Mouse (Mus musculus) neutrophil, adult 5-6 weeks (primary cell): ENCODE results near the gene Anks3. TPM values are rescaled to one million over a fixed set of nuclear protein-coding genes. Genes with fewer than 3 reads are reported as not detected.

Source experiments
- ATAC-seq: fragments of 151-379, 151-347 bp; 2 replicates; pipeline ENCODE4 v1.8.0; 2017; ENCODE audit warnings: mild to moderate bottlenecking, moderate TSS enrichment; ENCODE audit not compliant: insufficient number of reproducible peaks, poor library complexity, low FRiP score, severe bottlenecking; ENCODE audit errors: extremely low read depth
- total RNA-seq: library from RNA; stranded (forward); fragments of 200-1000 nt; gene quantifications from 2 replicates; pipeline ENCODE4 v1.2.3, GENCODE M21; 2017

Gene Anks3
- total RNA-seq, 1 experiment from 2014 or later, result 84.8 TPM

GRCm38 (mm10) chr16:4906559-4906958, 57.4 kb downstream of the Anks3 start:
- no peak for ATAC-seq

- no peak for ATAC-seq
Observed at GRCm38 (mm10) chr16:4905591-4905990, 58.4 kb downstream of the Anks3 start.

- no peak for ATAC-seq
Observed at GRCm38 (mm10) chr16:4904878-4905277, 59.1 kb downstream of the Anks3 start.

DNA sequence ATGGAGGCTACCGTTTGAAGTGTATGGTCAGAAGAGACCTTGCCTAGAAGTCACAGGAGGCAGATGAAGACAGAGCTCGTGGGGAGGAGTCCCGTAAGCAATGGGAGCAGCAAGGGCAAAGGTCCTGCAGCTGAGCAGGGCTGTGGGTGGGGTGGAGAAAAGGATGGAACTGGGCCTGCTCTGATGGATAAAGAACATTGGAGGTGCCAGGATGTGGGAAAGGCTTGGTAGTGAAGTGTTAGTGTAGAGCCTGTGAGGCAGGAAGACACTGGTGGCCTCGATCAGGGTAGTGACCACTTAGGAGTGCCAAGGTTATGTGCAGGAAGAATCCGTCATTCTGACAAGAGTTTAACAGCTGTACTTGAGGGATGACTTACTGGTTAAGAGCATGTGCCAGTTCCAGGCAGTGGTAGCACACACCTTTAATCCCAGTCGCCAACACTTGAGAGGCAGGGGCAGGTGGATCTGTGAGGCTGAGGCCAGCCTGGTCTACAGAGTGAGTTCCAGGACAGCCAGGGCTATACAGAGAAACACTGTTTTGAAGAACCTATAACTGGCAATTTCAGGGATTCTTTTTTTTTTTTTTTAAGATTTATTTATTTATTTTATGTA, 60.4 kb downstream of the Anks3 start:
- no peak for ATAC-seq

- no peak for ATAC-seq
Observed at GRCm38 (mm10) chr16:4902390-4902789, 61.6 kb downstream of the Anks3 start.

DNA sequence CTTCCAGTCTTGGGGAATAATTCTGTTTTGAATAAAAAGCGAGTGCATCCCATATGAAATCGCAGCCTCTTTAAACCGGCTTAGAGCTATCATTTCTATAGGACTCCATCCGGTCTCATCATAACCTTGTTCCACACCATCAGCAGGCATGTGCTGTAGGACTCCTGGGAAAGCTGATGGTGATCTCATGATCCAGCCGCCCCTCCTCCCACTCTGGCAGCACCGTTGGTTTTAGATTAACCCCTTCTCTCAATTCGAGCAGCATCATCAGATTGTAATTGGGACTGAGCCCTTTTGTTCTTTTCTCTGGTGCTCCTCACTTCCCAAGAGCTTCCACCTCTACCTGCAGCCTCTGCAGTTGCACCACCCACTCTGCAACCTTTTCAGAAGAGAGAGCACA, 62.8 kb downstream of the Anks3 start:
- no peak for ATAC-seq

DNA sequence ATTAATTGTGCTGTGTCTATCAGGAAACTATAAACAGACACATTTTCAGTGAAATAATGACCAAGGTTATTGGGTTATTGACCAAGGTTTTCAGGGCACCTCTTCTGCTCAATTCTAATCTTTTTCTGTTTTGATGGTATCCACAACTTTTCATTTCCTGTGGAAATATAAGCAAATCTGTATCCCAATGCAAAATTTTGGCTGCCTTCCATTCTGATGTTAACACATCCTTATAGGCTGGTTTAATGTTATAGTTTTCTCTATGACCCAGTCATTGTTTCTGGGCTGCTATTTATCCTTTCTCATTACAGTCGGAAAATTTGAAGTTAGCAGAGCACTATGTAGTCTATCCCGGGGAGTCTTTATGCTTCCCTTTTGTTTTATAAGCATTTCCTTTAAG, 64.3 kb downstream of the Anks3 start:
- ATAC-seq, result no peak

- peak; percentile 87 for ATAC-seq
Observed at GRCm38 (mm10) chr16:4898881-4899280, 65.1 kb downstream of the Anks3 start.

DNA sequence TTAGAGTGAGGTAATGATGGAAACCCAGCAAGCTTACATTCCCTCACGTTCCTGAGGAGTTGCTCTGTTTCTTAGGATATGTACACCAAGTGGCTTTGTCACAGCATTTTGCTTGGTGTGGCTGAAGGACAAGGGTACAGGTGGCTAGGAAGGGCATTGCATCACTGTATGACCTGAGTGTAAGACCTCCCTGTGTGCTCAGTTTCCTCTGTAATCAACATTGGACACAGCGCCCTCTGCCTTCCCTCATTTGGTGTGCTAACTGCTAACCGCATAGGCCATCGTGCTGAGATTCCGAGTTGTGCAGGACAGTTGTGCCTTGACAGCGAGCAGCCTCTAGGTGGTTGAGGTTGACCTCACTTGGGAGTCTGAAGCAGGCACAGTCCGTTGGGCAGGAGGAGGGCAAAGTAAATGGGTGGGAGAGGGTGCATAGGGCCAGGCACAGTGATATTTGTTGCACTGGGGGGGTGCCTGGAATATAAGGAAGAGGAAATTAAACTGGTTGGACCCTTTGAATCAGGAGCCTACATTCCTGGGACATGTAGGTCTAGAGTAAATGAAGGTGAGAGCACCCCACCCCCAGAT, 66.8 kb downstream of the Anks3 start:
- peak; percentile 24; the same call in 1 of the 2 replicates for ATAC-seq

GRCm38 (mm10) chr16:4896249-4897027, 67.6 kb downstream of the Anks3 start:
- no peak for ATAC-seq

DNA sequence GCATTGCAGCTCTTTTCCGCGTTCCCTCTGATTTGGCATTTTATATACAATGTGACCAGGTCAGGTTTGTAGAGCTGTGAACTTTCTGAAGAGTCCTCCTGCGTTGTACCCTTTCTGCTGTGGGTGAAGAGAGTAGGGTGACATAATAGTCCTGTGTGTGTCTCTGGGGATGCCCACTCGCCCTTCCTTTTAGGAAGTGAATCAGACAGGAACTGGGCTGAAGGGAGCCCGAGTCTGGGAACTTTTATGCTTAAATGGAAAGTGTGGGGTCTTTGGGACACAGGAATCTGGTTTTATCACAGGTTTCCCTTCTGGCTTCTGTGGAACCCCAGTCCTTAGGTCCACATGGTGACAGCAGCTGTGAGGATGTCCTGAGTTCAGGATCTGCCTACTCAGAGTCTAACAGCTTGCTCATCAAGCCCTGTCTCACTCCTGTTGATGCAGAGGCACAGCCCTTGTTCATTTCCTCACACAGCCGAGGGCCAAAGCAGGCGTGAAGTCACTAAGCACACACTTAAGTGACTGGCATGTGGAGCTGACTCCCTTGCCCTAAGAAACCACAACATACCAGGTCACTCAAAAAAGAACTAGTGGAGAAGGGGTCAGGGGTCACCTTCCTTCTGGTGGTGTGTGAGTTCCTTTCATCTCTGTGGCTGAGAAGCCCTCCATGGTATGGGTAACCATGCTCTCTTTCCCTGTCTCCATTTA, 69.7 kb downstream of the Anks3 start:
- ATAC-seq, result no peak

DNA sequence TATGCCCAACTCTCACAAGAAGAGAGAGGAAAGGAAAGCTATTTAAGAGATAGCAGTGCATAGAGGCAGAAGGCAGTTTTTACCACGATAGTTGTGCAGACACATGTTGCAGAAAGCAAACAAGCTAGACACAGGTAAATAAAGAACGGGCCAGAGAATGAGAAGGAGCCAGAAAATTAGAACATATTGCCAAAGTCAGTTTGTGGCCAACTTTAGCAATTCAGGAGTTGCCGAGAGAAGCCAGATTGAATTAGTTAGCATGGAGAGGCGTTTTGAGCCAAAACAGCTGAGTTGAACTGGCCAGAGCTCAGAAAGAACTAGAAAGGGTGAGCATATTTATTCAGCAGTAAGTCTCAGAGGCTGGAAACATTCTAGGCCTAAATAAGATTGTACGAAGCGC, 71.8 kb downstream of the Anks3 start:
- no peak for ATAC-seq

Other genes starting within 250 kb of the Anks3 start
- 12.0 and 12.3 TPM in 2 replicates for gene Nmral1, start 244.8 kb downstream of the Anks3 start, total RNA-seq
- gene Hmox2, start 237.8 kb downstream of the Anks3 start, total RNA-seq, result 70.6 and 97.2 TPM in 2 replicates
- 22.6 and 23.4 TPM in 2 replicates for gene Cdip1, start 173.9 kb downstream of the Anks3 start, total RNA-seq
- 0.58 and 2.6 TPM in 2 replicates for gene 4930562C15Rik, start 128.8 kb downstream of the Anks3 start, total RNA-seq
- 33.1 and 36.3 TPM in 2 replicates for gene Ubald1, start 83.9 kb downstream of the Anks3 start, total RNA-seq
- gene Mgrn1, start 78.0 kb downstream of the Anks3 start, total RNA-seq, result 78.8 and 85.0 TPM in 2 replicates
- gene Nudt16l1, start 25.4 kb downstream of the Anks3 start, total RNA-seq, result 9.9 and 17.4 TPM in 2 replicates
- gene Sept12, start 33.6 kb upstream of the Anks3 start, total RNA-seq, result not detected in 2 replicates
- gene Smim22, start 43.1 kb upstream of the Anks3 start, total RNA-seq, result not detected in 2 replicates
- gene Rogdi, start 49.3 kb upstream of the Anks3 start, total RNA-seq, result 50.2 and 55.1 TPM in 2 replicates
- 154 and 165 TPM in 2 replicates for gene Glyr1, start 85.7 kb upstream of the Anks3 start, total RNA-seq
- 60.3 and 61.9 TPM in 2 replicates for gene Ubn1, start 85.9 kb upstream of the Anks3 start, total RNA-seq
- 1.2 and 2.2 TPM in 2 replicates for gene Ppl, start 168.2 kb upstream of the Anks3 start, total RNA-seq
- gene Sec14l5, start 182.9 kb upstream of the Anks3 start, total RNA-seq, result 0.35 and 0.37 TPM in 2 replicates
- 36.6 and 54.4 TPM in 2 replicates for gene Nagpa, start 239.8 kb upstream of the Anks3 start, total RNA-seq